Mouse (Mus musculus): ENCODE results near the gene Ldb2.

DNA sequence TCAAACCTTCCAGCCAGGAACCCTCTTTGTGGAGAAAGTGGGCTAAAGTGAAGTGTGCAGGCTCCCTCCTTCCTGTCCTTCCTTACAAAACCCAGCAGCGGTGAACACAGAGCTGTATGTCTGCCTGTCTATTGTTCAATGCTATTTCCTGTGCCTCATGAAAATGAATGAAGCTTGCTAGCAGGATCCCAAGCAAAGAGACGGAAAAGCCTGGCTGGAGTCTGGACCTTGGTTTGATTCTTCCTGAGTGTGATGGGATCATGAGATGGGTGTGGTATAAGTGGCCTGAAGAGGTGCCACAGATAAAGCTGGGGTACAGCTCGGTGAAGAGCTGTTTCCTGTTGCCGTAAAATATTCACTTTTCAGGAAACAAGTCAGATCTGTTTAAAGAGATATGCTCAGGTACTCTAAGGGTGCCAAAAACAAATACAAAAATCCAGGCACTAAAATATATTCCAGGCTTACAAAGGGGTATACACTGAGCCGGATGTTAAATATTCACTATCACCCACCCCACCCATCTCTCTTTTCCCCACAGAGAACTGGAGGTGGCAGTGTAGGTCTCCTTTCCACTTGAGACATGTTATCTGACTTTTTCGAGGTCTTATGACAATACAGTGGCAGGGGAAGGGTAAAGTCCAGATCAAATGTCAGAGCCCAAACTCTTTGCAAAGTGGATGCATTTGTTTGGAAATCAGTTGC, 92.3 kb downstream of the Ldb2 start:
- no peak for TF ChIP-seq GATA1 (IDR thresholded peaks at IDR 0.05; ENCODE audit: low read length)
- no peak for TF ChIP-seq TAL1 (IDR thresholded peaks at IDR 0.05; ENCODE audit: low read length)
